Mouse (Mus musculus) embryonic facial prominence, embryonic 11.5 days (tissue): ENCODE data around the gene Prx. TPM values are rescaled to one million over a fixed set of nuclear protein-coding genes. Genes with fewer than 3 reads are reported as not detected.

Experiments
- ATAC-seq: fragments of 200-750 bp; cut with Nextera tagmentation; replicated peaks from 2 replicates; pipeline ENCODE4 v1.8.0; 2017; ENCODE audit warnings: low read depth; ENCODE audit not compliant: insufficient number of reproducible peaks, low FRiP score, low TSS enrichment
- DNase-seq: peaks from one replicate; pipeline ENCODE4 v3.0.0-alpha.2; 2015; ENCODE audit warnings: low spot score
- H3K27ac ChIP-seq: fragments of 300-500 bp; sonication (generic); replicated peaks from 2 replicates; pipeline ENCODE4 v1.5.1; 2014; ENCODE audit warnings: mild to moderate bottlenecking, low read depth, low read length, control low read depth
- H3K27me3 ChIP-seq: fragments of 300-500 bp; sonication (generic); 2 replicates; pipeline ENCODE4 v1.6.1; 2014; ENCODE audit warnings: mild to moderate bottlenecking, low read length, moderate library complexity, mixed read lengths; ENCODE audit not compliant: control insufficient read depth, insufficient read depth
- H3K36me3 ChIP-seq: fragments of 300-500 bp; sonication (generic); replicated peaks from 2 replicates; pipeline ENCODE4 v1.6.1; 2014; ENCODE audit warnings: low read depth, mild to moderate bottlenecking, low read length, moderate library complexity, mixed read lengths; ENCODE audit not compliant: control insufficient read depth, insufficient read depth
- H3K4me1 ChIP-seq: fragments of 300-500 bp; sonication (generic); 2 replicates; pipeline ENCODE4 v1.6.1; 2014; ENCODE audit warnings: low read length, mixed read lengths; ENCODE audit not compliant: control insufficient read depth, insufficient read depth
- H3K4me2 ChIP-seq: fragments of 300-500 bp; sonication (generic); 2 replicates; pipeline ENCODE4 v1.6.1; 2014; ENCODE audit warnings: low read depth, mild to moderate bottlenecking, control low read depth, low read length, moderate library complexity
- H3K4me3 ChIP-seq: fragments of 300-500 bp; sonication (generic); 2 replicates; pipeline ENCODE4 v1.5.1; 2014; ENCODE audit warnings: low read depth, low read length, control low read depth
- H3K9ac ChIP-seq: fragments of 300-500 bp; sonication (generic); replicated peaks from 2 replicates; pipeline ENCODE4 v1.6.1; 2014; ENCODE audit warnings: mild to moderate bottlenecking, control low read depth, low read length
- H3K9me3 ChIP-seq: fragments of 300-500 bp; sonication (generic); replicated peaks from 2 replicates; pipeline ENCODE4 v1.6.1; 2016; ENCODE audit warnings: mild to moderate bottlenecking, low read length, inconsistent platforms, mixed read lengths; ENCODE audit not compliant: control insufficient read depth
- WGBS: fragments of 180-500 bp; shearing (Covaris S2); extraction: QIAGEN DNeasy Blood & Tissue Kit; methylation state at CpG from one replicate; pipeline ENCODE4 v1.1.7; 2014; 5-methylcytosine and 5-hydroxymethylcytosine counted together
- polyA plus RNA-seq: library from polyadenylated mRNA; unstranded; fragments of >200 nt; fragmentation: Nextera tagmentation; extraction: Ambion mirVana; gene quantifications from 2 replicates; pipeline ENCODE4 v1.2.1, GENCODE M21; 2014

The Prx gene
- polyA plus RNA-seq, 1 experiment from 2014 or later, result 1.2 TPM

- Histone ChIP-seq H3K9me3 (no peaks in the 10 kb centered on the region), H3K27ac (no peak overlapping the region), H3K4me3 (no peak overlapping the region), H3K4me1 (no peaks in the 10 kb centered on the region), H3K4me2 (no peak overlapping the region), H3K9ac (no peak overlapping the region), H3K36me3 (no peaks in the 10 kb centered on the region; the same call in 1 of the 2 replicates), H3K27me3 (no peaks in the 10 kb centered on the region)
- 91% methylated on average over 14 of the region's 14 CpGs for WGBS
- DNase-seq (no peak), ATAC-seq (no peak)
Observed at GRCm38 (mm10) chr7:27476098-27476635, 23.0 kb upstream of the Prx start.

GRCm38 (mm10) chr7:27478561-27478960 lies 20.6 kb upstream of the Prx start:
- H3K9me3 ChIP-seq, result no peaks in the 10 kb centered on the region
- H3K9ac ChIP-seq, result no peak overlapping the region
- no peak overlapping the region for H3K27ac ChIP-seq
- no peaks in the 10 kb centered on the region; the same call in 1 of the 2 replicates for H3K36me3 ChIP-seq
- DNase-seq (no peak), ATAC-seq (no peak)
- H3K4me2 ChIP-seq, result no peak overlapping the region
- H3K4me1 ChIP-seq, result no peaks in the 10 kb centered on the region
- WGBS, result 81% methylated on average over 7 of the region's 7 CpGs
- H3K4me3 ChIP-seq, result no peak overlapping the region
- H3K27me3 ChIP-seq, result no peaks in the 10 kb centered on the region

GRCm38 (mm10) chr7:27479750-27480149 lies 19.4 kb upstream of the Prx start:
- Histone ChIP-seq H3K4me2 (no peak overlapping the region), H3K4me1 (no peaks in the 10 kb centered on the region), H3K9me3 (no peaks in the 10 kb centered on the region), H3K27ac (no peak overlapping the region), H3K9ac (no peak overlapping the region), H3K36me3 (no peaks in the 10 kb centered on the region; the same call in 1 of the 2 replicates), H3K27me3 (no peaks in the 10 kb centered on the region), H3K4me3 (no peak overlapping the region)
- ATAC-seq (no peak), DNase-seq (no peak)
- 80% methylated on average over 1 of the region's 1 CpGs for WGBS

- H3K4me1 ChIP-seq, result no peaks in the 10 kb centered on the region
- H3K4me2 ChIP-seq, result no peak overlapping the region
- no peak overlapping the region for H3K9ac ChIP-seq
- H3K4me3 ChIP-seq, result no peak overlapping the region
- H3K9me3 ChIP-seq, result no peaks in the 10 kb centered on the region
- H3K27me3 ChIP-seq, result no peaks in the 10 kb centered on the region
- H3K36me3 ChIP-seq, result no peaks in the 10 kb centered on the region; the same call in 1 of the 2 replicates
- 69% methylated on average over 3 of the region's 3 CpGs for WGBS
- ATAC-seq, result no peak
- DNase-seq, result no peak
- no peak overlapping the region for H3K27ac ChIP-seq
Observed at GRCm38 (mm10) chr7:27480506-27480905, 18.6 kb upstream of the Prx start.

GRCm38 (mm10) chr7:27480927-27481626 lies 18.0 kb upstream of the Prx start:
- peak overlapping the region; percentile 39; the same call in 1 of the 2 replicates for H3K27ac ChIP-seq

GRCm38 (mm10) chr7:27481627-27481969 lies 17.5 kb upstream of the Prx start:
- Histone ChIP-seq H3K9ac (peak overlapping the region; percentile 44), H3K4me2 (peak overlapping the region; percentile 49), H3K27ac (peak overlapping the region; percentile 39; the same call in 1 of the 2 replicates), H3K4me3 (peak overlapping the region; percentile 25), H3K9me3 (no peaks in the 10 kb centered on the region), H3K27me3 (no peaks in the 10 kb centered on the region), H3K4me1 (no peaks in the 10 kb centered on the region), H3K36me3 (no peaks in the 10 kb centered on the region; the same call in 1 of the 2 replicates)
- ATAC-seq (peak; percentile 82), DNase-seq (peak; percentile 86)
- 0% methylated on average over 11 of the region's 12 CpGs for WGBS

More at GRCm38 (mm10) chr7:27480927-27481626, 18.0 kb upstream of the Prx start:
- H3K4me2 ChIP-seq, result peak overlapping the region; percentile 49
- H3K9me3 ChIP-seq, result no peaks in the 10 kb centered on the region
- H3K9ac ChIP-seq, result peak overlapping the region; percentile 44
- no peaks in the 10 kb centered on the region for H3K27me3 ChIP-seq
- ATAC-seq (no peak), DNase-seq (no peak)
- WGBS, result 11% methylated on average over 11 of the region's 11 CpGs
- no peaks in the 10 kb centered on the region; the same call in 1 of the 2 replicates for H3K36me3 ChIP-seq
- peak overlapping the region; percentile 25 for H3K4me3 ChIP-seq
- no peaks in the 10 kb centered on the region for H3K4me1 ChIP-seq

- Histone ChIP-seq H3K9ac (no peak overlapping the region), H3K4me2 (no peak overlapping the region), H3K4me3 (no peak overlapping the region), H3K27me3 (no peaks in the 10 kb centered on the region), H3K36me3 (no peaks in the 10 kb centered on the region), H3K4me1 (no peaks in the 10 kb centered on the region; the same call in 1 of the 2 replicates), H3K9me3 (no peaks in the 10 kb centered on the region), H3K27ac (no peak overlapping the region)
- no peak for ATAC-seq
- WGBS, result 71% methylated on average over 4 of the region's 4 CpGs
- no peak for DNase-seq
Observed at GRCm38 (mm10) chr7:27483860-27484259, 15.3 kb upstream of the Prx start.

GRCm38 (mm10) chr7:27486102-27486769 lies 12.9 kb upstream of the Prx start:
- 3% methylated on average over 13 of the region's 13 CpGs for WGBS
- Histone ChIP-seq H3K36me3 (no peaks in the 10 kb centered on the region), H3K4me1 (peaks cover 3% of the 10 kb centered on the region; the same call in 1 of the 2 replicates), H3K4me2 (peak overlapping the region; percentile 44), H3K4me3 (peak overlapping the region; percentile 73), H3K27ac (no peak overlapping the region), H3K27me3 (no peaks in the 10 kb centered on the region), H3K9ac (no peak overlapping the region), H3K9me3 (no peaks in the 10 kb centered on the region)
- DNase-seq (peak; percentile 32), ATAC-seq (0 out of 2 replicates have a peak, but pooled peaks have one; percentile 0)
